Mouse (Mus musculus) heart, adult 2 months (tissue): ENCODE measurements around the gene Cbx7. TPM values are rescaled to one million over a fixed set of nuclear protein-coding genes. Genes with fewer than 3 reads are reported as not detected.

ENCODE experiments used
- DNase-seq, 2 experiments: peaks; one replicate each; pipeline ENCODE4 v3.0.0; 2021
- H3K27ac ChIP-seq: fragments of 200-600 bp; 2 replicates; pipeline ENCODE4 v1.8.1; 2022
- H3K27me3 ChIP-seq: fragments of 200-500 bp; 2 replicates; pipeline ENCODE4 v1.6.1; 2012; ENCODE audit warnings: mild to moderate bottlenecking, low read length, inconsistent platforms, mixed read lengths; ENCODE audit not compliant: control insufficient read depth, insufficient read depth
- H3K36me3 ChIP-seq: fragments of 200-500 bp; 2 replicates; pipeline ENCODE4 v1.6.1; 2012; ENCODE audit warnings: low read length, inconsistent platforms; ENCODE audit not compliant: control insufficient read depth, insufficient read depth
- H3K4me1 ChIP-seq: fragments of 200-500 bp; 2 replicates; pipeline ENCODE4 v1.6.1; 2011; ENCODE audit warnings: low read length; ENCODE audit not compliant: control insufficient read depth, insufficient read depth
- H3K4me3 ChIP-seq: fragments of 200-600 bp; 2 replicates; pipeline ENCODE4 v1.8.1; 2022
- H3K79me2 ChIP-seq: fragments of 200-500 bp; replicated peaks from 2 replicates; pipeline ENCODE4 v1.6.1; 2012; ENCODE audit warnings: mild to moderate bottlenecking, inconsistent platforms, low read length, moderate library complexity, mixed read lengths; ENCODE audit not compliant: control insufficient read depth, insufficient read depth
- H3K9ac ChIP-seq: fragments of 200-500 bp; 2 replicates; pipeline ENCODE4 v1.6.1; 2012; ENCODE audit warnings: low read depth, mild to moderate bottlenecking, control low read depth, inconsistent platforms, low read length, mixed read lengths
- CTCF ChIP-seq: fragments of 200-600 bp; IDR thresholded peaks from 2 replicates; pipeline ENCODE4 v1.8.1; 2022; ENCODE audit warnings: antibody characterized with exemption, mild to moderate bottlenecking, moderate library complexity
- EP300 ChIP-seq: fragments of 200-500 bp; IDR thresholded peaks from 2 replicates; pipeline ENCODE4 v1.6.1; 2011; ENCODE audit warnings: low read depth, low read length, control low read depth; ENCODE audit not compliant: insufficient read depth
- POLR2A ChIP-seq: fragments of 200-500 bp; IDR thresholded peaks from 2 replicates; pipeline ENCODE4 v1.6.1; 2011; ENCODE audit warnings: mild to moderate bottlenecking, low read depth, low read length, control low read depth; ENCODE audit not compliant: insufficient read depth
- WGBS: fragments of 180-500 bp; shearing (Covaris S2); methylation state at CpG from one replicate; pipeline ENCODE4 v1.1.7; 2018; 5-methylcytosine and 5-hydroxymethylcytosine counted together
- intact Hi-C: fragments of 180-260 bp; cut with DNase I; formaldehyde crosslinking; loops from one replicate; pipeline ENCODE4 v1.15.1; 2025
- polyA plus RNA-seq: library from polyadenylated mRNA; depleted of rRNA; stranded (reverse); fragments of >200 nt; gene quantifications from 2 replicates; pipeline ENCODE4 v1.2.3, GENCODE M21; 2012
- total RNA-seq, 2 experiments: library from RNA; stranded (reverse); gene quantifications; 2 replicates each; pipeline ENCODE4 v1.2.3; 2021

Gene Cbx7
- total and polyA plus RNA-seq, 3 experiments = 18.9 to 21.7 (median 21.4) TPM

- H3K27me3 ChIP-seq = no peaks in the 10 kb centered on the region
- 49% methylated on average over 15 of the region's 15 CpGs for WGBS
- peak overlapping the region; percentile 74 for H3K4me3 ChIP-seq
- peaks cover 7% of the 10 kb centered on the region for H3K36me3 ChIP-seq
- peak overlapping the region; percentile 88 for H3K27ac ChIP-seq
- peak overlapping the region; percentile 75 for H3K9ac ChIP-seq
- intact Hi-C loops = no loop called here
- H3K4me1 ChIP-seq = peaks cover 15% of the 10 kb centered on the region
- H3K79me2 ChIP-seq = no peaks in the 10 kb centered on the region
- no peak for DNase-seq
- no peak for TF ChIP-seq POLR2A
- no peak for TF ChIP-seq CTCF
- no peak for TF ChIP-seq EP300
Observed at GRCm38 (mm10) chr15:79892995-79893823, 77.7 kb downstream of the Cbx7 start.

GRCm38 (mm10) chr15:79892213-79892541 lies 78.7 kb downstream of the Cbx7 start:
- WGBS = 3% methylated on average over 12 of the region's 12 CpGs
- peak overlapping the region; percentile 75 for H3K9ac ChIP-seq
- H3K36me3 ChIP-seq = peaks cover 7% of the 10 kb centered on the region
- no peaks in the 10 kb centered on the region for H3K27me3 ChIP-seq
- peak overlapping the region; percentile 88 for H3K27ac ChIP-seq
- TF ChIP-seq CTCF = no peak
- TF ChIP-seq EP300 = peak; percentile 64; the same call in 1 of the 2 replicates
- TF ChIP-seq POLR2A = peak; percentile 90
- H3K4me3 ChIP-seq = peak overlapping the region; percentile 74
- intact Hi-C loops = no loop called here
- peak; percentile 79 to 88 for DNase-seq
- no peaks in the 10 kb centered on the region for H3K79me2 ChIP-seq
- peaks cover 15% of the 10 kb centered on the region for H3K4me1 ChIP-seq

- Histone ChIP-seq H3K79me2 (no peaks in the 10 kb centered on the region), H3K27me3 (no peaks in the 10 kb centered on the region), H3K9ac (peak within 1 kb of the TSS; percentile 75), H3K4me3 (peak within 1 kb of the TSS; percentile 74), H3K27ac (peak within 1 kb of the TSS; percentile 88), H3K4me1 (peaks cover 15% of the 10 kb centered on the region), H3K36me3 (peaks cover 7% of the 10 kb centered on the region)
- 0 out of 2 replicates have a peak, but pooled peaks have one; percentile 46 for TF ChIP-seq EP300
- TF ChIP-seq CTCF = peak; percentile 84
- TF ChIP-seq POLR2A = 0 out of 2 replicates have a peak, but pooled peaks have one; percentile 43
- WGBS = under 1% methylated on average over 20 of the region's 20 CpGs
- peak; percentile 77 to 81 for DNase-seq
- intact Hi-C loops = loop anchor here (2.0 kb wide), 1 partner anchor 19 kb away; no protein-coding TSS in a partner anchor
Observed at GRCm38 (mm10) chr15:79891436-79892212, 79.3 kb downstream of the Cbx7 start, which contains the start of gene Apobec3. Apobec3 (plus strand) TSS chr15:79891659.

- Histone ChIP-seq H3K9ac (no peak overlapping the region), H3K4me1 (peaks cover 2% of the 10 kb centered on the region; the same call in 1 of the 2 replicates), H3K36me3 (no peaks in the 10 kb centered on the region), H3K27ac (no peak overlapping the region), H3K27me3 (no peaks in the 10 kb centered on the region), H3K79me2 (no peaks in the 10 kb centered on the region), H3K4me3 (no peak overlapping the region)
- WGBS = 80% methylated on average over 5 of the region's 5 CpGs
- intact Hi-C loops = loop anchor here (5.0 kb wide), 1 partner anchor 133 kb away; no protein-coding TSS in a partner anchor
- no peak for TF ChIP-seq CTCF
- no peak for DNase-seq
Observed at GRCm38 (mm10) chr15:79884820-79885219, 86.1 kb downstream of the Cbx7 start.

GRCm38 (mm10) chr15:79883352-79883822 lies 87.5 kb downstream of the Cbx7 start:
- intact Hi-C loops = loop anchor here (1.0 to 5.0 kb wide), 2 partner anchors 51 to 131 kb away; no protein-coding TSS in a partner anchor
- Histone ChIP-seq H3K9ac (peak overlapping the region; percentile 48), H3K27ac (peak overlapping the region; percentile 70), H3K36me3 (no peaks in the 10 kb centered on the region), H3K4me1 (peaks cover 5% of the 10 kb centered on the region), H3K4me3 (peak overlapping the region; percentile 59), H3K27me3 (no peaks in the 10 kb centered on the region), H3K79me2 (no peaks in the 10 kb centered on the region)
- TF ChIP-seq CTCF = peak; percentile 100; the same call in 1 of the 2 replicates
- peak; percentile 79 for TF ChIP-seq POLR2A
- peak; percentile 69; the same call in 1 of the 2 replicates for TF ChIP-seq EP300
- DNase-seq = peak; percentile 96 to 99
- WGBS = 1% methylated on average over 30 of the region's 30 CpGs
